Mouse (Mus musculus) hindbrain, embryonic 16.5 days (tissue): Measurements from ENCODE around the gene Clic5. TPM values are rescaled to one million over a fixed set of nuclear protein-coding genes. Genes with fewer than 3 reads are reported as not detected.

Experiments
- ATAC-seq: fragments of 200-750 bp; cut with Nextera tagmentation; 2 replicates; pipeline ENCODE4 v1.8.0; 2017; ENCODE audit warnings: moderate TSS enrichment, moderate library complexity
- H3K27ac ChIP-seq: fragments of 300-500 bp; sonication (generic); 2 replicates; pipeline ENCODE4 v1.5.1; 2014; ENCODE audit warnings: low read depth, mild to moderate bottlenecking, control low read depth, low read length, moderate library complexity
- H3K27me3 ChIP-seq: fragments of 300-500 bp; sonication (generic); replicated peaks from 2 replicates; pipeline ENCODE4 v1.6.1; 2014; ENCODE audit warnings: low read length; ENCODE audit not compliant: control insufficient read depth, insufficient read depth
- H3K36me3 ChIP-seq: fragments of 300-500 bp; sonication (generic); 2 replicates; pipeline ENCODE4 v1.6.1; 2014; ENCODE audit warnings: mild to moderate bottlenecking, low read length, moderate library complexity, mixed read lengths; ENCODE audit not compliant: control insufficient read depth, insufficient read depth
- H3K4me1 ChIP-seq: fragments of 300-500 bp; sonication (generic); 2 replicates; pipeline ENCODE4 v1.6.1; 2014; ENCODE audit warnings: low read depth, low read length; ENCODE audit not compliant: control insufficient read depth, insufficient read depth
- H3K4me2 ChIP-seq: fragments of 300-500 bp; sonication (generic); 2 replicates; pipeline ENCODE4 v1.6.1; 2014; ENCODE audit warnings: mild to moderate bottlenecking, low read length, control low read depth, moderate library complexity
- H3K4me3 ChIP-seq: fragments of 300-500 bp; sonication (generic); 2 replicates; pipeline ENCODE4 v1.5.1; 2014; ENCODE audit warnings: mild to moderate bottlenecking, low read length, control low read depth, moderate library complexity
- H3K9ac ChIP-seq: fragments of 300-500 bp; sonication (generic); 2 replicates; pipeline ENCODE4 v1.6.1; 2014; ENCODE audit warnings: low read depth, mild to moderate bottlenecking, control low read depth, low read length, moderate library complexity
- H3K9me3 ChIP-seq: fragments of 300-500 bp; sonication (generic); 2 replicates; pipeline ENCODE4 v1.6.1; 2014; ENCODE audit warnings: mild to moderate bottlenecking, low read length, moderate library complexity; ENCODE audit not compliant: control insufficient read depth
- WGBS: fragments of 180-500 bp; shearing (Covaris S2); extraction: QIAGEN DNeasy Blood & Tissue Kit; methylation state at CpG from one replicate; pipeline ENCODE4 v1.1.7; 2014; 5-methylcytosine and 5-hydroxymethylcytosine counted together
- polyA plus RNA-seq: library from polyadenylated mRNA; unstranded; fragments of >200 nt; fragmentation: Nextera tagmentation; extraction: Ambion mirVana; gene quantifications from 2 replicates; pipeline ENCODE4 v1.2.1, GENCODE M21; 2015

Gene Clic5
- polyA plus RNA-seq, 1 experiment from 2014 or later = 0.43 TPM

- no peaks in the 10 kb centered on the region for H3K4me1 ChIP-seq
- H3K4me3 ChIP-seq = no peak overlapping the region
- H3K4me2 ChIP-seq = no peak overlapping the region
- no peak overlapping the region for H3K27ac ChIP-seq
- no peaks in the 10 kb centered on the region for H3K9me3 ChIP-seq
- ATAC-seq = peak; percentile 50; the same call in 1 of the 2 replicates
- WGBS = 26% methylated on average over 7 of the region's 7 CpGs
- no peaks in the 10 kb centered on the region for H3K36me3 ChIP-seq
- H3K9ac ChIP-seq = no peak overlapping the region
- no peaks in the 10 kb centered on the region for H3K27me3 ChIP-seq
Measured at GRCm38 (mm10) chr17:44244625-44245024, 56.2 kb downstream of the Clic5 start.

GRCm38 (mm10) chr17:44246153-44246700, 57.8 kb downstream of the Clic5 start:
- Histone ChIP-seq H3K4me3 (no peak overlapping the region), H3K27me3 (no peaks in the 10 kb centered on the region), H3K36me3 (no peaks in the 10 kb centered on the region), H3K9ac (no peak overlapping the region), H3K27ac (no peak overlapping the region), H3K4me1 (no peaks in the 10 kb centered on the region), H3K4me2 (no peak overlapping the region), H3K9me3 (no peaks in the 10 kb centered on the region)
- WGBS = 61% methylated on average over 9 of the region's 9 CpGs
- ATAC-seq = no peak

GRCm38 (mm10) chr17:44249544-44249943, 61.2 kb downstream of the Clic5 start:
- Histone ChIP-seq H3K9ac (no peak overlapping the region), H3K4me3 (no peak overlapping the region), H3K27me3 (no peaks in the 10 kb centered on the region), H3K4me2 (no peak overlapping the region), H3K9me3 (no peaks in the 10 kb centered on the region), H3K27ac (no peak overlapping the region), H3K4me1 (no peaks in the 10 kb centered on the region; the same call in 1 of the 2 replicates), H3K36me3 (no peaks in the 10 kb centered on the region)
- 78% methylated on average over 4 of the region's 4 CpGs for WGBS
- no peak for ATAC-seq

- H3K9me3 ChIP-seq = no peaks in the 10 kb centered on the region
- ATAC-seq = no peak
- H3K4me3 ChIP-seq = no peak overlapping the region
- no peak overlapping the region for H3K4me2 ChIP-seq
- no peak overlapping the region for H3K27ac ChIP-seq
- H3K9ac ChIP-seq = no peak overlapping the region
- H3K4me1 ChIP-seq = no peaks in the 10 kb centered on the region; the same call in 1 of the 2 replicates
- H3K36me3 ChIP-seq = no peaks in the 10 kb centered on the region
- 88% methylated on average over 3 of the region's 3 CpGs for WGBS
- H3K27me3 ChIP-seq = no peaks in the 10 kb centered on the region; the same call in 1 of the 2 replicates
Measured at GRCm38 (mm10) chr17:44252653-44253052, 64.3 kb downstream of the Clic5 start.

- 51% methylated on average over 8 of the region's 8 CpGs for WGBS
- no peak overlapping the region for H3K27ac ChIP-seq
- no peak overlapping the region; the same call in 1 of the 2 replicates for H3K4me2 ChIP-seq
- no peak for ATAC-seq
- H3K9me3 ChIP-seq = no peaks in the 10 kb centered on the region
- no peak overlapping the region for H3K9ac ChIP-seq
- H3K36me3 ChIP-seq = no peaks in the 10 kb centered on the region
- no peaks in the 10 kb centered on the region; the same call in 1 of the 2 replicates for H3K27me3 ChIP-seq
- H3K4me1 ChIP-seq = no peaks in the 10 kb centered on the region; the same call in 1 of the 2 replicates
- no peak overlapping the region for H3K4me3 ChIP-seq
Measured at GRCm38 (mm10) chr17:44254698-44255097, 66.3 kb downstream of the Clic5 start.

- H3K4me3 ChIP-seq = no peak overlapping the region
Measured at GRCm38 (mm10) chr17:44256583-44256982, 68.2 kb downstream of the Clic5 start.

GRCm38 (mm10) chr17:44259245-44259644, 70.9 kb downstream of the Clic5 start:
- Histone ChIP-seq H3K36me3 (no peaks in the 10 kb centered on the region), H3K27me3 (no peaks in the 10 kb centered on the region; the same call in 1 of the 2 replicates), H3K9me3 (no peaks in the 10 kb centered on the region), H3K27ac (no peak overlapping the region), H3K4me3 (no peak overlapping the region), H3K4me2 (no peak overlapping the region), H3K4me1 (no peaks in the 10 kb centered on the region; the same call in 1 of the 2 replicates), H3K9ac (no peak overlapping the region)
- 39% methylated on average over 6 of the region's 6 CpGs for WGBS
- ATAC-seq = no peak

More at GRCm38 (mm10) chr17:44256583-44256982, 68.2 kb downstream of the Clic5 start:
- Histone ChIP-seq H3K9me3 (no peaks in the 10 kb centered on the region), H3K4me1 (no peaks in the 10 kb centered on the region; the same call in 1 of the 2 replicates), H3K27me3 (no peaks in the 10 kb centered on the region; the same call in 1 of the 2 replicates), H3K9ac (no peak overlapping the region), H3K27ac (no peak overlapping the region), H3K4me2 (no peak overlapping the region), H3K36me3 (no peaks in the 10 kb centered on the region)
- peak; percentile 83 for ATAC-seq
- WGBS = 9% methylated on average over 6 of the region's 6 CpGs

GRCm38 (mm10) chr17:44261594-44262202, 73.3 kb downstream of the Clic5 start:
- peak; percentile 91 for ATAC-seq
- H3K9ac ChIP-seq = no peak overlapping the region
- peak overlapping the region; percentile 32; the same call in 1 of the 2 replicates for H3K4me2 ChIP-seq

GRCm38 (mm10) chr17:44270043-44270442, 81.7 kb downstream of the Clic5 start:
- no peak for ATAC-seq
- no peaks in the 10 kb centered on the region for H3K36me3 ChIP-seq
- H3K4me1 ChIP-seq = no peaks in the 10 kb centered on the region
- 91% methylated on average over 7 of the region's 7 CpGs for WGBS
- no peaks in the 10 kb centered on the region for H3K27me3 ChIP-seq
- H3K9ac ChIP-seq = no peak overlapping the region
- H3K9me3 ChIP-seq = no peaks in the 10 kb centered on the region
- no peak overlapping the region for H3K4me2 ChIP-seq
- no peak overlapping the region for H3K27ac ChIP-seq
- no peak overlapping the region for H3K4me3 ChIP-seq

More at GRCm38 (mm10) chr17:44261594-44262202, 73.3 kb downstream of the Clic5 start:
- H3K4me3 ChIP-seq = no peak overlapping the region
- no peak overlapping the region for H3K27ac ChIP-seq
- H3K27me3 ChIP-seq = no peaks in the 10 kb centered on the region; the same call in 1 of the 2 replicates
- WGBS = 33% methylated on average over 9 of the region's 15 CpGs
- H3K36me3 ChIP-seq = no peaks in the 10 kb centered on the region
- H3K9me3 ChIP-seq = no peaks in the 10 kb centered on the region
- no peaks in the 10 kb centered on the region for H3K4me1 ChIP-seq
